Mouse (Mus musculus) CD4-positive, CD25-positive, alpha-beta regulatory T cell, adult 2 months (primary cell): ENCODE measurements at regions not wholly inside any gene's neighbourhood (a gene's known extent, or its start where the extent isn't known, plus 50 kb on each side); places are given as distances from the start of the nearest gene placed in this dataset.
"Not testable (repeated sequence)": the region's sequence is repeated elsewhere in the genome, so short reads cannot be mapped to it uniquely, and the experiment has no call there.

ENCODE experiments used
- DNase-seq: peaks from one replicate; pipeline ENCODE4 v3.0.0-alpha.2; 2012; ENCODE audit warnings: low read depth, low spot score

GRCm38 (mm10) chr8:24386462-24386861 is 339.2 kb downstream of the Adam3 start:
- DNase-seq: peak; percentile 16

DNA sequence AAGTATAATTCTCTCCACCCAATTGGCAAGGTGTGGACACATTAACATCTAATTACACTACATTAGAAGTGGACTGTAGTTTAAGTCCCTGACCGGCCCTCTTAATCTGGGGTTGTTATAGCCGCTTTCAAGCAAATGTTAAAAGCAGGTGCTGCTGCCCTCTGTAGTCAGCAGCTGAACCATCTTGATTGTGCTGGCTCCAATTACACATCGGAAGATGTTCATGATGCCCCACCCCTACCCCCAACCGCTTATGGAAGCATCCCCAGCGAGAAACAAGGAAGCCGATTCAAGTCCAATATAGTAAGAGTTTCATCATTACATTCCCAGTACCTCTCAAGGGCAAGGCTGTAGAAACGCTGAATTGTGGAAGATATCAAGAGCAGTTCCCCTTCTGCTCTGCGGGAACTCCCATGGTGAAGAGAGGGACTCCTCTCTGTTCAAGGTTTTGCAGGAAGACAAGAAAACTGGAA is 341.7 kb downstream of the Adam3 start:
- no peak for DNase-seq

DNA sequence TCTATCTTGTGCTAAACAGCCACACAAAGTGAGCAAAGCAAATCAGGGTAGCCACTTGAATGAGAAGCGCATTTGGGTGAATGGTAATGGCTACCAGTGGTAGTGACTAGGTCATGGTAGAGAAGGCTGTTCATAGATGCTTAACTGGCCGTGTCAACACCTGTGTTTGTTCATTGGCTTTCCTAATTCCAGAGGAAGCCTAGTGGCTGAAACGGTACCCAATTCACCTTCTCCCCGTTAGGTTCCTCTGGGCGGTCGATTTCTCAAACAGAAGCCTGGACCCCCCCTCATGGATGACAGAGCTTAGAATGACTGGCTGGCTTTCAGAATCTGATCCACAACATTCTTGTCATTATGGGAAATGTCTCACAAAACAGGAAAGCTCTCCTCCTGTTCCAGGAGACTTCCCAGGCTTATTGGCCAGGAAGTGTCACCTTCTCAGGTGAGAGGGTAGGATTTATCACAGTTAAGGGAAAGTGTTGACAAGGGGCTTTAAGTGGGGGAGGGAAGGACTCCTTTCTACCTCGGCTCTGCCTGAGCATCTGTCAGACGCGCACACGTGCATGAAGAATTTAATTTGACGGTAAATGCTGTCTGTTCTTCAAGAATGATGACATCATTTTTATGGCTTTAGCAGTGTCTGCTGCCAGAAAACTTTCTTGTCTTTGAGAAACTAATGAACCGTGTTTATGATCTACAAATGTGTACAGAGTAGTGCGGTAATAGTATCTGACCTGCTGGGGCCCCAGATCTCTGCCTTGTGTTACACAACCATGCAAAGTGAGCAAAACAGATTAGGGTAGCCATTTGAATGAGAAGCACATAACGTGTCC is 342.3 kb downstream of the Adam3 start:
- no peak for DNase-seq

GRCm38 (mm10) chr8:24381666-24382253 is 343.9 kb downstream of the Adam3 start:
- DNase-seq: no peak

DNA sequence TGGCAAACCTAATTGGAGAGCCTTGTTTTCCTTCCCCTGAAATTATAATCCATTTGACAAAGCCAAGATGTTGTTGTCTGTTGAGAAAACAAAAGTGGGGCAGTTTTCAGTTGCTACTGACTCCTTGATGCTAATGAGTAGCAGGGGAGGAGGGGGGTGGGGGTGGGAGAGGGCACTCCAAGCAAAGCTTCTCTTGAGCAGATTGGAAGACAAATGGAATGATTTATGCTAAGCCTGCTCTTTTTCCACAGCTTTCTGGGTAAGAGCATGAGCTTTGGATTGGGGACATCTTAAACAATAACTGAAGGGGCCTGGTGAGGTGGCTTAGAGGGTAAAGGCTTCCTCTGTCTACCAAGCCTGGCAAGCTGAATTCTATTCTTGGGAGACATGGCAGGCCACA is 347.6 kb downstream of the Adam3 start:
- no peak for DNase-seq

DNA sequence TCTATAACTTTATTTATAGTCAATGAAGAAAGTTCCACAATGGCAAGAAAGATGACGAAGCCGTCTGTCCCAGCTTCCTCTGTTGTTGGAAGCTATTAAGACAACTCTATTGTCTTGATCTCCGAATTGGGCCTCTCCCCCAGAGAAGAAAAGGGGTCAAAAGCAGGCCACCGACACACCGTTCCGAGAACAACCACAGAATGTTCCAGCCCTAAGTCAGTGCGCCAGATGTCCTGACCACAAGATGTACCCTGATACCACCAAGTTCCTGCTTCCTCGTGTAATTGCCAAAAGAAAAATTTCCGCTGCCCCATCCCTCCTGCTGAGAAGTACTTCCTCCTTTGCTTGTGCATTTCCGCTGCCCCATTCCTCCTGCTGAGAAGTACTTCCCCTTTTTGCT is 348.8 kb downstream of the Adam3 start:
- DNase-seq: not testable (repeated sequence)

DNA sequence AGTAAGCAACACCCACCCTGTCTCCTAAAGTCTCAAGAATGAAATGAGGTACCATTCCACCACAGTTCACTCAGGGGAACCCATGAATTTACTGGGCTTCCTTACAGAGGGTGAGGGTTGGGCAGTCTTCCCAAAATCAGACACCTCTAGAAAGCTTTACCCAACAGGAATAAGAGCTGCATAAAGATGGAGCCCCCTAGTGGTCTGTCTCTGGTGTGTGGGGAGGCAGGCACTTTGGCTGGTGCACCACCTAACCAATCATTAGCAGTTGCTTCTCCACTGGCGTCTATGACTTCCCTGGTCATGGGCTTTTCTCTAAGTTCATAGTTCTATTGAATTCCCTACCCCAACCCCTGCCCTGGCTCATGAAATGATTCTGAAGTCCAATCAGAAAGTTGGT is 351.1 kb downstream of the Adam3 start:
- no peak for DNase-seq

DNA sequence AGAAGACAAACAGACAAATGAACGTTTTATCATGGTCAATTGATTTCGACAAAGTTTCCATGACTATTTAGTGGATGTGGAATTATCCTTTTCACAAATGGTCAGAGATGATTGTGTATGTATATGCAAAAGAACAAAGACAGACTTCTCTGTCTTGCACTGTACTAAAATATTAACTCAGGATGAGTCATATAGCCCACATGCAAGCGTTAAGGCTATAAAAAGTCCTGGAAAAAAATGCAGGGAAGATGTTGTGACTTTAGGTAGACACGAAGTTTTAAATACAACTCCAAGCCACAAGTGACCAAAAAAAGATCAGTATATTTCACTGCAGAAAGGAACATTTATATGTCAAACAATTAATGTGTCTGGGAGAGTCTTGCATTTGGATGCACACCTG is 353.6 kb downstream of the Adam3 start:
- no peak for DNase-seq

GRCm38 (mm10) chr8:24366000-24366399 is 359.7 kb downstream of the Adam3 start:
- no peak for DNase-seq

DNA sequence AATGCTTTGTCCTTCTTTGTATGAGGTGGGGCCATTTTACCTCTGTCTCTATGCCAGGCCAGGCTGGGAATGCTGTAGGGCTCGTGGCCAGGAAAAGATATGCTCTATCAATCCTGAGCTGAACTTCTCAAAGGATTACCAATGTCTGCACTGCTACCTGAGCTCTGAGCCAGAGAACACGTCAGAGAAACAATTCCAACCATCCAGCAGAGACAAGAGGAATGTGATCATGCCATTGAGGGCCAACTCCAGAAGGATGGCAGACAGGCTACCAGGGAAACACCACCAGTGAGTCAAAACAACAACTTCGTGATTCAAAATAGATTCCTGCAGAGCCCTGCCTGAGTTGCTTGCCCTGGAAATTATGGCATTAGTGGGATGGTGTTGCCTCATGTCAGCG is 361.0 kb downstream of the Adam3 start:
- no peak for DNase-seq

GRCm38 (mm10) chr8:24359022-24359600 is 366.5 kb downstream of the Adam3 start:
- DNase-seq: no peak

- no peak for DNase-seq
These were observed 370.5 kb downstream of the Adam3 start for GRCm38 (mm10) chr8:24355146-24355545.

DNA sequence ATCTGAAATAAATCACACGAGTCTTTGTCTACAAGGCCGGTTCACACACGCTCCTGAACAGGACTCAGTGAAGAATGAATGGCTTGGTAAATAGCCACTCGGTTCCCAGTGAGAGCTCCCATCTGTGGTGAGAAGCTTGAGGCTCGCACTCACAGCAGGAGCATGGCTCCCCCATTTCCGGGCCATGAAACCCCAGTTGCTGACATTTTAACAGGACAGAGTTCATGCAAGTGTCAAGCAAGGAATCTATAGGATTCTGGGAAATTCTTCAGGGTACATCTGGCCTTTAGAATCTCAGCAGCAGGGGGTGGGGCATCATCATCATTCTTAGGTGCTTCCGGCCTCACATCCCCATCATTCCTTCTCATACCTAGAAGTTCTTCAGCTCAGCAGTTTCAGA is 371.8 kb downstream of the Adam3 start:
- DNase-seq: no peak

- no peak for DNase-seq
These were observed 373.3 kb downstream of the Adam3 start for GRCm38 (mm10) chr8:24352322-24352721.

DNA sequence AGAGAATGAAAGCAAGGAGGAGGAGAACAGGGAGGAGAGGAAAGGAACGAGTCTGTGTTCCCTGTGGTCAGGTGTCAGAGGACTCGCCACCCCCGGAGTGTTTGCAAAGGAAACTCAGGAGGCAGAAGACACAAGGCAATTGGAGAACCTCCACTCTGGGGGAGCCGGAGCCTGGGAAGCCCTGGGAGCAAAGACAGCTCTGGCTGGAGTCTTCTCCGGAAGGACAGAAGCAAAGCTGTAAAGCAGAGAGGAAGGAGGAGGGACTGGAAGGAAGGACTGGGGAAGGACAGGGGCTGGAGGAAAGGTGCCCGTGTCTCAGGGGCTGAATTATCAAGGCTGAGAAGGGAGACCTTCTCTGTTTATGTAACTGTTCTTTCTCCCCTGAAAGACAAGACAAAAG is 373.9 kb downstream of the Adam3 start:
- DNase-seq: no peak

GRCm38 (mm10) chr8:24346390-24347113 is 379.1 kb downstream of the Adam3 start:
- no peak for DNase-seq

GRCm38 (mm10) chr8:24338694-24339093 is 387.0 kb downstream of the Adam3 start:
- DNase-seq: no peak

- no peak for DNase-seq
These were observed 388.0 kb downstream of the Adam3 start for GRCm38 (mm10) chr8:24337635-24338034.

DNA sequence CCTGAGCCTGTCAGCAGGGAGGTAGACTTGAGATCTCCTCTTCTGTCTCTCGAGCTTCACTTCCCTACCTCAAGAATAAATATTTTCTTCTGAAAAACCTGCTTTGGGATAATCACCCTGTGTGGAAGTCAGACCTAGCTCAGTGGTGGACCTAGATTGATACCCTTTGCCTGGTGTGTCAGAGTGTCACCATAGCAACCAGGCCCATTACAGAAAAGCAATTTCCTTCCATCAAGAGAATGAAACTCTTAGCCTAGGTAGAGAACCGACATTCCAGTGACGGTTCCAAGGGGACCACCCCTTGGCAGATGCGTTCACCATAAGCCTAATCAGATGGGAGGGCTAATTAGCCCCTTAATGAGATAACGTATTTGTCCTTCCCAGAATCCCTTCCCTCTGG is 389.9 kb downstream of the Adam3 start:
- DNase-seq: no peak

DNA sequence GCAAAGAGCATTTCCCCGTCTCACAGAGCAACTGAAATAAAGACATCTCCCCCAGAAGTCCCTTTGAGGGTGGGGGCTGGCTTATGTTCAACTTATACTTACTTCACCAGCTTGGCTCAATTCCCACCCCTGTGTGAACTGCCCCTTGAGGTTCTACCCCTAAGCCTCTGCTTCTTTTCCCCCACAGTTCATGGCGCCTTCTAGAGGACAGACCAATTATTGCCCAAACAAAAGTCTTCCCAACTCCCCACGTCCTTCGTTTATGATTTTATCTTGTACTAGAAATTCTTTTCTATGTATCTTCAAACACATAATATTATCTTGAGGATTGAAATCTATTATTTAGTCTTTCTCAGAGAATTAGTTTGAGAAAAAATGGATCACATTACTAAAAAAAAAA is 391.9 kb downstream of the Adam3 start:
- DNase-seq: no peak

GRCm38 (mm10) chr8:24310893-24311292 is 414.8 kb downstream of the Adam3 start:
- no peak for DNase-seq

GRCm38 (mm10) chr8:24294565-24294964 is 431.1 kb downstream of the Adam3 start:
- no peak for DNase-seq
